Mouse (Mus musculus) inflammation-experienced regulatory T-cells (primary cell): ENCODE measurements around the gene Hoxa5. TPM values are rescaled to one million over a fixed set of nuclear protein-coding genes. Genes with fewer than 3 reads are reported as not detected.

Experiments
- polyA plus RNA-seq, 2 experiments: library from polyadenylated mRNA; unstranded; fragments of 100-300 nt; shearing (Covaris generic); gene quantifications; one replicate each; pipeline ENCODE4 v1.2.1; 2017

Hoxa5 gene
- under 1 TPM in 1 of 2 experiments, not detected in 1; 0.39 TPM for polyA plus RNA-seq

GRCm38 (mm10) chr6:52204050-52204752 lies at the start of gene Hoxa5:
Gene Hoxa5 (minus strand): TSS chr6:52204587.

GRCm38 (mm10) chr6:52245757-52246142 lies 41.4 kb upstream of the Hoxa5 start, which contains the start of gene Hoxa11:
Gene Hoxa11 (minus strand): TSS chr6:52245810.

GRCm38 (mm10) chr6:52240389-52241000 lies 36.1 kb upstream of the Hoxa5 start, which contains the start of gene Hoxa10:
Gene Hoxa10 (minus strand): TSS chr6:52240854.

GRCm38 (mm10) chr6:52230516-52231165 lies 26.3 kb upstream of the Hoxa5 start, which contains the start of gene Hoxa9:
Gene Hoxa9 (minus strand): TSS chr6:52231089.

GRCm38 (mm10) chr6:52221337-52221992 lies 17.1 kb upstream of the Hoxa5 start, which contains the start of gene Hoxa7:
Gene Hoxa7 (minus strand): TSS chr6:52221854.

GRCm38 (mm10) chr6:52213119-52213986 lies 9.0 kb upstream of the Hoxa5 start, which contains the start of the genes Hoxa3 and Gm28308:
Gene Hoxa3 (minus strand): TSS chr6:52213336.
Gene Gm28308 (minus strand): TSS chr6:52213339.

GRCm38 (mm10) chr6:52208072-52208867 lies 3.9 kb upstream of the Hoxa5 start, which contains the start of gene Hoxa6:
Gene Hoxa6 (minus strand): TSS chr6:52208722.

GRCm38 (mm10) chr6:52190906-52191810 lies 13.2 kb downstream of the Hoxa5 start, which contains the start of gene Hoxa4:
Gene Hoxa4 (minus strand): TSS chr6:52191753.

GRCm38 (mm10) chr6:52177061-52177735 lies 27.2 kb downstream of the Hoxa5 start, which contains the start of gene 5730596B20Rik:
Gene 5730596B20Rik (plus strand): TSS chr6:52177498.

GRCm38 (mm10) chr6:52164626-52165440 lies 39.6 kb downstream of the Hoxa5 start, which contains the start of gene Hoxa2:
Gene Hoxa2 (minus strand): TSS chr6:52164831.

GRCm38 (mm10) chr6:52158276-52159051 lies 45.9 kb downstream of the Hoxa5 start, which contains the start of gene Hoxa1:
Gene Hoxa1 (minus strand): TSS chr6:52158317.

Other genes starting within 250 kb of the Hoxa5 start
- 10 to 100 TPM; 24.9 to 25.9 TPM for gene Skap2, start 192.0 kb downstream of the Hoxa5 start, polyA plus RNA-seq
- not detected for gene Hoxa1, start 46.3 kb downstream of the Hoxa5 start, polyA plus RNA-seq
- gene Hoxa2, start 39.8 kb downstream of the Hoxa5 start, polyA plus RNA-seq, result under 1 TPM in 1 of 2 experiments, not detected in 1; 0.37 TPM
- under 1 TPM; 0.13 to 0.47 TPM for gene 5730596B20Rik, start 27.1 kb downstream of the Hoxa5 start, polyA plus RNA-seq
- gene Hoxa4, start 12.8 kb downstream of the Hoxa5 start, polyA plus RNA-seq, result not detected
- gene Hoxa6, start 4.1 kb upstream of the Hoxa5 start, polyA plus RNA-seq, result under 1 TPM in 1 of 2 experiments, not detected in 1; 0.98 TPM
- gene Hoxa3, start 8.7 kb upstream of the Hoxa5 start, polyA plus RNA-seq, result under 1 TPM; 0.37 to 0.77 TPM
- not detected for gene Gm28308, start 8.8 kb upstream of the Hoxa5 start, polyA plus RNA-seq
- gene Hoxa7, start 17.3 kb upstream of the Hoxa5 start, polyA plus RNA-seq, result 1 to 10 TPM; 1.5 to 4.1 TPM
- 1 to 10 TPM in 1 of 2 experiments, under 1 TPM in 1; 0.51 to 4.0 TPM for gene Hoxa9, start 26.5 kb upstream of the Hoxa5 start, polyA plus RNA-seq
- gene Hoxa10, start 36.3 kb upstream of the Hoxa5 start, polyA plus RNA-seq, result under 1 TPM; 0.22 to 0.30 TPM
- not detected for gene Hoxa11, start 41.2 kb upstream of the Hoxa5 start, polyA plus RNA-seq
- not detected for gene Hoxa13, start 56.3 kb upstream of the Hoxa5 start, polyA plus RNA-seq
- gene Evx1, start 108.9 kb upstream of the Hoxa5 start, polyA plus RNA-seq, result under 1 TPM in 1 of 2 experiments, not detected in 1; 0.65 TPM